Mouse (Mus musculus) embryonic facial prominence, embryonic 11.5 days (tissue): ENCODE measurements around the gene Pcyt2. TPM values are rescaled to one million over a fixed set of nuclear protein-coding genes. Genes with fewer than 3 reads are reported as not detected.

Experiments used
- ATAC-seq: fragments of 200-750 bp; cut with Nextera tagmentation; replicated peaks from 2 replicates; pipeline ENCODE4 v1.8.0; 2017; ENCODE audit warnings: low read depth; ENCODE audit not compliant: insufficient number of reproducible peaks, low FRiP score, low TSS enrichment
- DNase-seq: peaks from one replicate; pipeline ENCODE4 v3.0.0-alpha.2; 2015; ENCODE audit warnings: low spot score
- H3K27ac ChIP-seq: fragments of 300-500 bp; sonication (generic); replicated peaks from 2 replicates; pipeline ENCODE4 v1.5.1; 2014; ENCODE audit warnings: mild to moderate bottlenecking, low read depth, low read length, control low read depth
- H3K27me3 ChIP-seq: fragments of 300-500 bp; sonication (generic); 2 replicates; pipeline ENCODE4 v1.6.1; 2014; ENCODE audit warnings: mild to moderate bottlenecking, low read length, moderate library complexity, mixed read lengths; ENCODE audit not compliant: control insufficient read depth, insufficient read depth
- H3K36me3 ChIP-seq: fragments of 300-500 bp; sonication (generic); replicated peaks from 2 replicates; pipeline ENCODE4 v1.6.1; 2014; ENCODE audit warnings: low read depth, mild to moderate bottlenecking, low read length, moderate library complexity, mixed read lengths; ENCODE audit not compliant: control insufficient read depth, insufficient read depth
- H3K4me1 ChIP-seq: fragments of 300-500 bp; sonication (generic); 2 replicates; pipeline ENCODE4 v1.6.1; 2014; ENCODE audit warnings: low read length, mixed read lengths; ENCODE audit not compliant: control insufficient read depth, insufficient read depth
- H3K4me2 ChIP-seq: fragments of 300-500 bp; sonication (generic); 2 replicates; pipeline ENCODE4 v1.6.1; 2014; ENCODE audit warnings: low read depth, mild to moderate bottlenecking, control low read depth, low read length, moderate library complexity
- H3K4me3 ChIP-seq: fragments of 300-500 bp; sonication (generic); 2 replicates; pipeline ENCODE4 v1.5.1; 2014; ENCODE audit warnings: low read depth, low read length, control low read depth
- H3K9ac ChIP-seq: fragments of 300-500 bp; sonication (generic); replicated peaks from 2 replicates; pipeline ENCODE4 v1.6.1; 2014; ENCODE audit warnings: mild to moderate bottlenecking, control low read depth, low read length
- H3K9me3 ChIP-seq: fragments of 300-500 bp; sonication (generic); replicated peaks from 2 replicates; pipeline ENCODE4 v1.6.1; 2016; ENCODE audit warnings: mild to moderate bottlenecking, low read length, inconsistent platforms, mixed read lengths; ENCODE audit not compliant: control insufficient read depth
- WGBS: fragments of 180-500 bp; shearing (Covaris S2); extraction: QIAGEN DNeasy Blood & Tissue Kit; methylation state at CpG from one replicate; pipeline ENCODE4 v1.1.7; 2014; 5-methylcytosine and 5-hydroxymethylcytosine counted together
- polyA plus RNA-seq: library from polyadenylated mRNA; unstranded; fragments of >200 nt; fragmentation: Nextera tagmentation; extraction: Ambion mirVana; gene quantifications from 2 replicates; pipeline ENCODE4 v1.2.1, GENCODE M21; 2014

The Pcyt2 gene
- polyA plus RNA-seq, 1 experiment from 2014 or later, result 75.3 TPM

- peaks cover 17% of the 10 kb centered on the region for H3K36me3 ChIP-seq
- peak within 1 kb of the TSS; percentile 89 for H3K27ac ChIP-seq
Measured at GRCm38 (mm10) chr11:120581490-120582267, 36.1 kb downstream of the Pcyt2 start, which contains the start of gene Arhgdia. Gene Arhgdia (minus strand): TSS chr11:120581624.

GRCm38 (mm10) chr11:120580871-120581331 lies 36.8 kb downstream of the Pcyt2 start:
- no peaks in the 10 kb centered on the region for H3K27me3 ChIP-seq
- H3K9ac ChIP-seq, result peak overlapping the region; percentile 95
- H3K9me3 ChIP-seq, result peaks cover 3% of the 10 kb centered on the region
- under 1% methylated on average over 42 of the region's 44 CpGs for WGBS
- peaks cover 14% of the 10 kb centered on the region for H3K4me1 ChIP-seq
- H3K4me2 ChIP-seq, result peak overlapping the region; percentile 90
- H3K27ac ChIP-seq, result peak overlapping the region; percentile 89
- peaks cover 17% of the 10 kb centered on the region for H3K36me3 ChIP-seq
- DNase-seq (peak; percentile 40), ATAC-seq (no peak)
- peak overlapping the region; percentile 94 for H3K4me3 ChIP-seq

More at GRCm38 (mm10) chr11:120581490-120582267, 36.1 kb downstream of the Pcyt2 start, which contains the start of gene Arhgdia:
- Histone ChIP-seq H3K9ac (peak within 1 kb of the TSS; percentile 95), H3K9me3 (peaks cover 3% of the 10 kb centered on the region), H3K4me3 (peak within 1 kb of the TSS; percentile 94), H3K4me2 (peak within 1 kb of the TSS; percentile 90), H3K27me3 (no peaks in the 10 kb centered on the region), H3K4me1 (peaks cover 14% of the 10 kb centered on the region)
- 6% methylated on average over 61 of the region's 75 CpGs for WGBS
- ATAC-seq, result no peak; the same call in 1 of the 2 replicates
- DNase-seq, result peak; percentile 87

GRCm38 (mm10) chr11:120580190-120580589 lies 37.5 kb downstream of the Pcyt2 start:
- Histone ChIP-seq H3K9ac (peak overlapping the region; percentile 95), H3K4me2 (peak overlapping the region; percentile 90), H3K4me3 (peak overlapping the region; percentile 94), H3K4me1 (peaks cover 14% of the 10 kb centered on the region), H3K27ac (peak overlapping the region; percentile 89; the same call in 1 of the 2 replicates), H3K36me3 (peaks cover 17% of the 10 kb centered on the region), H3K27me3 (no peaks in the 10 kb centered on the region), H3K9me3 (peaks cover 3% of the 10 kb centered on the region)
- DNase-seq (no peak), ATAC-seq (no peak)
- WGBS, result 62% methylated on average over 7 of the region's 7 CpGs

- Histone ChIP-seq H3K27ac (no peak overlapping the region), H3K4me2 (peak overlapping the region; percentile 90), H3K4me3 (peak overlapping the region; percentile 94), H3K9me3 (peaks cover 3% of the 10 kb centered on the region), H3K27me3 (no peaks in the 10 kb centered on the region), H3K4me1 (peaks cover 14% of the 10 kb centered on the region), H3K36me3 (peaks cover 17% of the 10 kb centered on the region), H3K9ac (peak overlapping the region; percentile 95)
- WGBS, result 61% methylated on average over 15 of the region's 15 CpGs
- ATAC-seq, result no peak
- peak; percentile 93 for DNase-seq
Measured at GRCm38 (mm10) chr11:120579316-120580107, 38.2 kb downstream of the Pcyt2 start.

GRCm38 (mm10) chr11:120578694-120579243 lies 39.0 kb downstream of the Pcyt2 start:
- 77% methylated on average over 11 of the region's 11 CpGs for WGBS
- Histone ChIP-seq H3K36me3 (peaks cover 14% of the 10 kb centered on the region), H3K9ac (peak overlapping the region; percentile 13; the same call in 1 of the 2 replicates), H3K27ac (no peak overlapping the region), H3K4me1 (peaks cover 14% of the 10 kb centered on the region), H3K4me3 (no peak overlapping the region), H3K27me3 (no peaks in the 10 kb centered on the region), H3K4me2 (no peak overlapping the region), H3K9me3 (no peaks in the 10 kb centered on the region; the same call in 1 of the 2 replicates)
- DNase-seq, result no peak
- no peak for ATAC-seq

GRCm38 (mm10) chr11:120578024-120578693 lies 39.6 kb downstream of the Pcyt2 start:
- ATAC-seq, result no peak
- no peak overlapping the region for H3K4me2 ChIP-seq
- DNase-seq, result no peak
- H3K9me3 ChIP-seq, result no peaks in the 10 kb centered on the region
- no peak overlapping the region for H3K9ac ChIP-seq
- peaks cover 14% of the 10 kb centered on the region for H3K36me3 ChIP-seq
- 86% methylated on average over 10 of the region's 10 CpGs for WGBS
- H3K27me3 ChIP-seq, result no peaks in the 10 kb centered on the region
- peaks cover 14% of the 10 kb centered on the region for H3K4me1 ChIP-seq
- H3K4me3 ChIP-seq, result no peak overlapping the region
- H3K27ac ChIP-seq, result no peak overlapping the region

GRCm38 (mm10) chr11:120577211-120578023 lies 40.3 kb downstream of the Pcyt2 start:
- no peak overlapping the region for H3K4me3 ChIP-seq
- H3K9me3 ChIP-seq, result no peaks in the 10 kb centered on the region
- peaks cover 14% of the 10 kb centered on the region for H3K36me3 ChIP-seq
- 86% methylated on average over 7 of the region's 7 CpGs for WGBS
- H3K9ac ChIP-seq, result no peak overlapping the region
- no peak for ATAC-seq
- H3K4me1 ChIP-seq, result peaks cover 14% of the 10 kb centered on the region
- DNase-seq, result no peak
- no peak overlapping the region for H3K4me2 ChIP-seq
- H3K27ac ChIP-seq, result no peak overlapping the region
- no peaks in the 10 kb centered on the region for H3K27me3 ChIP-seq
